Mouse (Mus musculus): ENCODE measurements at regions not wholly inside any gene's neighbourhood (a gene's known extent, or its start where the extent isn't known, plus 50 kb on each side); places are given as distances from the start of the nearest gene placed in this dataset.
A peak's percentile ranks its signal among the peaks of the same experiment; 100 is the strongest.

DNA sequence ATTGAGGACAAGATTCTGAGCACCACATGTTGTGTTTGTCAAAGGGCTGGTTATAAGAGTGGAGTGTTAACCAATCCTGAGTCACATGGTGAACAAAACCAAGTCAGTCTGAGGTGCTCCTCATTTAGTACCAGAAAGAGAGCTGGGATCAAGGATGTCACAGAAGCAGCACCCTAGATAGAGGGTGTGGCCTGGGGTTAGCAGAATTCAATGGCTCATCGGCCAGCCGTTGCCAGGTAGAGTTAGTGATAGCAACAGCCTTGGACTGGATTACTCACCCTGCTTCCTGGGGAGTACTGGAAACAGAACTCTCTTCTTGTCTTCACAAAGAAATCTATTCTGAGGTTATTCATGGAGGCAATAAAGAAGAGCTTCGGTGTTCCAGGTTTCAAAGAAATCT is 318.9 kb downstream of the Isl1 start:
- DNase-seq (ENCODE audit: extremely low read depth, low read depth, low spot score): no peak
- 75% methylated on average over 3 of the region's 3 CpGs for WGBS
- no peak for TF ChIP-seq POLR2A (IDR thresholded peaks at IDR 0.05; ENCODE audit: extremely low read depth, insufficient read depth, low read length)
- TF ChIP-seq CTCF (IDR thresholded peaks at IDR 0.05; ENCODE audit: low read depth, low read length): no peak
- Histone ChIP-seq H3K27ac (replicated peaks; ENCODE audit: insufficient read depth, low read depth, low read length) (no peak overlapping the region), H3K36me3 (ENCODE audit: control insufficient read depth, insufficient read depth, low read length) (no peaks in the 10 kb centered on the region), H3K4me1 (ENCODE audit: control insufficient read depth, insufficient read depth, low read length) (no peaks in the 10 kb centered on the region), H3K9ac (ENCODE audit: low read depth, low read length) (no peak overlapping the region), H3K4me3 (ENCODE audit: insufficient read depth, low read depth, low read length) (no peak overlapping the region), H3K27me3 (ENCODE audit: control insufficient read depth, insufficient read depth, low read length) (no peaks in the 10 kb centered on the region), H3K79me2 (ENCODE audit: control insufficient read depth, insufficient read depth, low read length) (no peaks in the 10 kb centered on the region)

DNA sequence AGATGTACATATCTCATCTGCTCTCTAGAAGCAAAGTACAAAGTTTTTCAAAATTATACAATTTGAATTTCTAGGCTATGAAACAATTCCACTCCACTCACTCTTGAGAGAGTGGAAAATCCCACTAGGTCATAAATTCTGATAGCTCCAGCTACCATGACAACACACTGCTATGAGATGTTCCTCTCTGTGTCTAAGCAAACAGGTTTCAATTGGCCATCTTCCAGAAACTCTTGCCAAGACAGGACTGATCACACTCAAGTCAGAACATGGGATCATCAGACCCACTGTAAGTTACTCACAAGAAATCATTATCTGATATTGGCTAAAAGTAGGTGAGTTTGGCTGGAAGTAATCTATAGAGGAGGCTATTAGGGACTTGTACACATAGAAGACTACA is 320.4 kb downstream of the Isl1 start:
- peak; percentile 18 for DNase-seq (ENCODE audit: extremely low read depth, low read depth, low spot score)

DNA sequence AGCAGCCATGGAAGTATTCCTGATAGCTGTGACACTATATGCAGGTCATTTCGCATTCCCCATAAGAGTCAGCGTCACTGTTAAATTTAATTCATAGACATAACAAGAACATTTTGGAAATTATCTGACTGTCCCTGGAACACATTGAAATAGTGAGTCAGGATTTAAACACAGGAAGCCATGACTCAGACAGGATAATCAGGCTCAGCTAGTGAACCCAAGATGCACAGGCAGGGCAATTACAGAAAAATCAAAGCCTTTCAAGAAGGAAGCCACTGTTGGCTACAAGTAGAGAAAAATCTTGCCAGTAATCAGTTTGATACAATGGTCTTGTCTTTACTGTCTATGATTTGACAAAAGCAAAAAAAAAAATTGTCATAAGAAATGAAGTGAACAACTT is 323.2 kb downstream of the Isl1 start:
- H3K4me1 ChIP-seq (ENCODE audit: control insufficient read depth, insufficient read depth, low read length): no peaks in the 10 kb centered on the region
- TF ChIP-seq POLR2A (IDR thresholded peaks at IDR 0.05; ENCODE audit: extremely low read depth, insufficient read depth, low read length) (no peak), CTCF (IDR thresholded peaks at IDR 0.05; ENCODE audit: low read depth, low read length) (no peak)
- H3K4me3 ChIP-seq (ENCODE audit: insufficient read depth, low read depth, low read length): no peak overlapping the region
- no peaks in the 10 kb centered on the region for H3K27me3 ChIP-seq (ENCODE audit: control insufficient read depth, insufficient read depth, low read length)
- no peak overlapping the region for H3K27ac ChIP-seq (replicated peaks; ENCODE audit: insufficient read depth, low read depth, low read length)
- no peak for DNase-seq (ENCODE audit: extremely low read depth, low read depth, low spot score)
- H3K9ac ChIP-seq (ENCODE audit: low read depth, low read length): no peak overlapping the region
- no peaks in the 10 kb centered on the region for H3K79me2 ChIP-seq (ENCODE audit: control insufficient read depth, insufficient read depth, low read length)
- no peaks in the 10 kb centered on the region for H3K36me3 ChIP-seq (ENCODE audit: control insufficient read depth, insufficient read depth, low read length)
- WGBS: 91% methylated on average over 2 of the region's 2 CpGs

More for the DNA sequence above, 320.4 kb downstream of the Isl1 start:
- Histone ChIP-seq H3K9ac (ENCODE audit: low read depth, low read length) (no peak overlapping the region), H3K4me3 (ENCODE audit: insufficient read depth, low read depth, low read length) (no peak overlapping the region), H3K79me2 (ENCODE audit: control insufficient read depth, insufficient read depth, low read length) (no peaks in the 10 kb centered on the region), H3K27me3 (ENCODE audit: control insufficient read depth, insufficient read depth, low read length) (no peaks in the 10 kb centered on the region), H3K27ac (replicated peaks; ENCODE audit: insufficient read depth, low read depth, low read length) (no peak overlapping the region), H3K4me1 (ENCODE audit: control insufficient read depth, insufficient read depth, low read length) (no peaks in the 10 kb centered on the region), H3K36me3 (ENCODE audit: control insufficient read depth, insufficient read depth, low read length) (no peaks in the 10 kb centered on the region)
- no peak for TF ChIP-seq CTCF (IDR thresholded peaks at IDR 0.05; ENCODE audit: low read depth, low read length)
- TF ChIP-seq POLR2A (IDR thresholded peaks at IDR 0.05; ENCODE audit: extremely low read depth, insufficient read depth, low read length): no peak

DNA sequence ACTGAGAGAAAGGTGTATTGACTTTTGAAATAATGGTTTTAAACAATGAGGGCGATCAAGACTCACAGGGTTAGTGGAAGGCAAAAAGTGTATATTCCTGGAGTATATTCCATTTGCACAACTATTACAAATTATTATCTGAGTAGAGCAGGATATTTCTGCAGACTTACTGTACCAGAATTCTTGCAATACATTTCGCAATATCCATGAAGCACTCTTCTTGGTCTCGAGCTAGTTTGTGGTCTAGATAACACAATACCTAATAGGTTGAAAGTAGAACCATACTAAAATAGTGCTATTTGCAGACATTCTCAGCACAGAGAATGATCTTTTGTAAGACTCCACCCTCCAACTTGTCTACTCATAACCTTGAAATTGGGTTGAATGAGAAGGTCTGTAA is 323.8 kb downstream of the Isl1 start:
- Histone ChIP-seq H3K79me2 (ENCODE audit: control insufficient read depth, insufficient read depth, low read length) (no peaks in the 10 kb centered on the region), H3K4me3 (ENCODE audit: insufficient read depth, low read depth, low read length) (no peak overlapping the region), H3K27ac (replicated peaks; ENCODE audit: insufficient read depth, low read depth, low read length) (no peak overlapping the region), H3K9ac (ENCODE audit: low read depth, low read length) (no peak overlapping the region), H3K27me3 (ENCODE audit: control insufficient read depth, insufficient read depth, low read length) (no peaks in the 10 kb centered on the region), H3K36me3 (ENCODE audit: control insufficient read depth, insufficient read depth, low read length) (no peaks in the 10 kb centered on the region), H3K4me1 (ENCODE audit: control insufficient read depth, insufficient read depth, low read length) (no peaks in the 10 kb centered on the region)
- no peak for DNase-seq (ENCODE audit: extremely low read depth, low read depth, low spot score)
- WGBS: 84% methylated on average over 3 of the region's 3 CpGs
- TF ChIP-seq POLR2A (IDR thresholded peaks at IDR 0.05; ENCODE audit: extremely low read depth, insufficient read depth, low read length) (no peak), CTCF (IDR thresholded peaks at IDR 0.05; ENCODE audit: low read depth, low read length) (no peak)

DNA sequence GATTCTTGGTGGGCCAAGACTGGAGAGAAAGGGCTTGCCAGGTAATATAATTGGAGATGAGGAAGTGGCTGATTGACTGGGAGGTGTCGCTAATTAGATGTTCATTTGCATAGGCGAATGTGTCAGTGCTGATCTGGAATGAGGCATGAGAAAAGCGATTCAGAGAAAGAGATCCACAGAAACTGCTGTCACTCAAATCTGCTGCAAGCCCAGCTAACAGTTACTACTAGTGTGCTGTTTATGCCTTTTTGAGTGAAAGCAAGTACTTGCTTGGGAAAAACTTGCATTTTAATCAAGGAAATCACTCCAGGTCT is 331.6 kb downstream of the Isl1 start:
- 39% methylated on average over 3 of the region's 3 CpGs for WGBS
- TF ChIP-seq CTCF (IDR thresholded peaks at IDR 0.05; ENCODE audit: low read depth, low read length) (no peak), POLR2A (IDR thresholded peaks at IDR 0.05; ENCODE audit: extremely low read depth, insufficient read depth, low read length) (no peak)

DNA sequence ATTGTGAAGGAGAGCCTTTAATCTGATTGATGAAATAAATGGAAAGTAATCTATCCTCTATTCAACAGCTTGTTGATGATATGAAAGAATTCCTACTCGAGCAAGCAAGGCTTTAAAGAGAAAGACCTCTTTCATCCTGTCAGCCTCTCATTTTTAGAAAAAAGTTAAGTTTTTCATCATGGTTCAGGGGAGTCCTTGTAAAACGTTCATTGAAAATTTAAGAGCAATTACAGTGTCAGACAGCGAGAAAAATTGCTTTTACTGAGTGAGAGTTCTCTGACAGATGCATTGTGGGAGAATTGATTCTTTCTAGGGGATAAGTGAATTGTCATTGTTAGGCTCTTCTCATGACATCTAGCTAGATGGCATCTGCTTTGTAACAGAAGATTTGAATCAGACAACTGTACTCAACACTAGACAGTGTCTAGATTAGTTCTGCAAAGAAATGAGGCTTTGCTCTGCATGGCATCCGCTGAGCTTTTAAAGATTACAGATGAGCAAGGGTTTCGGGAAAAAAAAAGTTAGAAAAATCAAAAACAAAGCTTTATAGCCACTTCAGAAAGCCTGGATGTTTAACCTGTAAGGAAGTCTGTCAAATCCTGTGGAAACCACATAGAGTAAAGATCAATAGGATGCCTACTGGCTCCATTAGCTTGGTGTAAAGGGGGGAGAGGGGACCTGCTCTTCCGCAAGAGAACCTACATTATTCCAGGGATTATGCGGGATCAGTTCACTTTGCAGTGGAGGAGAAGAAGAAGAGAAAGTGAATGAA is 332.2 kb downstream of the Isl1 start:
- Histone ChIP-seq H3K4me1 (ENCODE audit: control insufficient read depth, insufficient read depth, low read length) (no peaks in the 10 kb centered on the region), H3K9ac (ENCODE audit: low read depth, low read length) (no peak overlapping the region), H3K27me3 (ENCODE audit: control insufficient read depth, insufficient read depth, low read length) (no peaks in the 10 kb centered on the region), H3K27ac (replicated peaks; ENCODE audit: insufficient read depth, low read depth, low read length) (no peak overlapping the region), H3K36me3 (ENCODE audit: control insufficient read depth, insufficient read depth, low read length) (no peaks in the 10 kb centered on the region), H3K4me3 (ENCODE audit: insufficient read depth, low read depth, low read length) (no peak overlapping the region), H3K79me2 (ENCODE audit: control insufficient read depth, insufficient read depth, low read length) (no peaks in the 10 kb centered on the region)
- DNase-seq (ENCODE audit: extremely low read depth, low read depth, low spot score): no peak
- 59% methylated on average over 7 of the region's 7 CpGs for WGBS
- TF ChIP-seq POLR2A (IDR thresholded peaks at IDR 0.05; ENCODE audit: extremely low read depth, insufficient read depth, low read length) (no peak), CTCF (IDR thresholded peaks at IDR 0.05; ENCODE audit: low read depth, low read length) (no peak)

More for the DNA sequence above, 331.6 kb downstream of the Isl1 start:
- Histone ChIP-seq H3K27ac (replicated peaks; ENCODE audit: insufficient read depth, low read depth, low read length) (no peak overlapping the region), H3K9ac (ENCODE audit: low read depth, low read length) (no peak overlapping the region), H3K4me3 (ENCODE audit: insufficient read depth, low read depth, low read length) (no peak overlapping the region), H3K36me3 (ENCODE audit: control insufficient read depth, insufficient read depth, low read length) (no peaks in the 10 kb centered on the region), H3K79me2 (ENCODE audit: control insufficient read depth, insufficient read depth, low read length) (no peaks in the 10 kb centered on the region), H3K4me1 (ENCODE audit: control insufficient read depth, insufficient read depth, low read length) (no peaks in the 10 kb centered on the region), H3K27me3 (ENCODE audit: control insufficient read depth, insufficient read depth, low read length) (no peaks in the 10 kb centered on the region)
- DNase-seq (ENCODE audit: extremely low read depth, low read depth, low spot score): no peak
